Comparison of ENCODE assay signal across 8 mouse cellular contexts in the genomic region with DNA sequence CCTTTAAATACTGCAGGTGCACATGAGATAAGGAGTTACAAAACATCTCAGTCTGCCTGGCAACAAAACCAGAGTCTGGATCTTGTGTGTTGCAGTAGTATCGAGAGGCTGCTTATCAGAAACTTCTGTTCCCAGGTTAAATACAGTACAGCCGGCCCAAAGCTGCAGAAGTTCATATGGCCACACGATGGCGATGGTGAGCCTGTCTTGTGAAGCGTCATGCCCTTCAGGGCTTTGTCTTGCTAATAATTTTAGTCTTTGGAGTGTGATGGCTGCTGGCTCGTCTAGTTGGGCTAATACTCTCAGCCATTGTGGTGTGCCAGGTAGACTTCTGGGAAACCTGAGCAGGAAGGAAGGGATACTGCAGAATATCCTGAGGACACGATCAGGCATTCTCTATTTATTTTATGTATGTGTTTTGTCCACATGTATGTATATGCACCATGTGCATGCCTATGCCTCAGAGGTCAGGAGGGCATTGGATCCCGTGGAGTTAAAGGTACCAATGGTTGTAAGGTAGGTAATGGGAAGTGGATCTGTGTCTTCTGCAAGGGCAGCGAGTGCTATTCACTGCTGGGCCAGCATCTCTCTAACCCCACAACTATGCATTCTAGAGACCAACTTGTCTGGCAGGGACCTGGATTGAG. TPM values are rescaled to one million over a fixed set of nuclear protein-coding genes. Genes with fewer than 3 reads are reported as not detected.
A peak's percentile ranks its signal among the peaks of the same experiment; 100 is the strongest.
DNase-seq lines count a peak whose midpoint lies in the region; ATAC-seq lines count a peak whose summit lies in the region.

No protein-coding gene starts in this region.

- no peaks in the 10 kb centered on the region for H3K4me1 ChIP-seq in heart, embryonic 12.5 days (replicated peaks)
- H3K4me1 ChIP-seq in embryonic facial prominence, embryonic 10.5 days, result 0 out of 2 replicates have a peak, but pooled peaks cover 2% of the 10 kb centered on the region
- no peaks in the 10 kb centered on the region for H3K4me1 ChIP-seq in hindbrain, embryonic 14.5 days (replicated peaks; ENCODE audit: control insufficient read depth, insufficient read depth, low read length)

- H3K36me3 ChIP-seq in heart, embryonic 12.5 days, result no peaks in the 10 kb centered on the region
- no peaks in the 10 kb centered on the region for H3K36me3 ChIP-seq in embryonic facial prominence, embryonic 10.5 days (replicated peaks)
- no peaks in the 10 kb centered on the region for H3K36me3 ChIP-seq in hindbrain, embryonic 14.5 days (replicated peaks; ENCODE audit: control insufficient read depth, insufficient read depth)

- no peak overlapping the region for H3K27ac ChIP-seq in heart, embryonic 12.5 days (ENCODE audit: poor library complexity, severe bottlenecking)
- H3K27ac ChIP-seq in embryonic facial prominence, embryonic 10.5 days (replicated peaks), result no peak overlapping the region
- H3K27ac ChIP-seq in hindbrain, embryonic 14.5 days, result no peak overlapping the region

- peaks cover 71% of the 10 kb centered on the region for H3K27me3 ChIP-seq in heart, embryonic 12.5 days (replicated peaks)
- H3K27me3 ChIP-seq in embryonic facial prominence, embryonic 10.5 days (replicated peaks; ENCODE audit: low read depth, poor library complexity, severe bottlenecking), result peaks cover 47% of the 10 kb centered on the region
- no peaks in the 10 kb centered on the region; the same call in 1 of the 2 replicates for H3K27me3 ChIP-seq in hindbrain, embryonic 14.5 days (ENCODE audit: control insufficient read depth, insufficient read depth, low read length)

- H3K4me3 ChIP-seq in heart, embryonic 12.5 days, result no peak overlapping the region
- H3K4me3 ChIP-seq in embryonic facial prominence, embryonic 10.5 days, result no peak overlapping the region
- no peak overlapping the region for H3K4me3 ChIP-seq in hindbrain, embryonic 14.5 days (replicated peaks; ENCODE audit: low read length)

- ATAC-seq in heart, embryonic 12.5 days (ENCODE audit: insufficient number of reproducible peaks, low FRiP score), result no peak
- peak; percentile 78 for ATAC-seq in hindbrain, embryonic 14.5 days (ENCODE audit: low FRiP score)
- ATAC-seq in megakaryocyte, adult 5-6 weeks (ENCODE audit: poor library complexity, severe bottlenecking), result peak; percentile 73

- H3K4me2 ChIP-seq in heart, embryonic 12.5 days, result no peak overlapping the region
- H3K4me2 ChIP-seq in hindbrain, embryonic 14.5 days (replicated peaks), result no peak overlapping the region

- WGBS in heart, embryonic 12.5 days, result 22% methylated on average over 9 of the region's 9 CpGs
- 30% methylated on average over 9 of the region's 9 CpGs for WGBS in embryonic facial prominence, embryonic 10.5 days
- WGBS in hindbrain, embryonic 14.5 days, result 25% methylated on average over 9 of the region's 9 CpGs

- H3K9ac ChIP-seq in heart, embryonic 12.5 days, result no peak overlapping the region
- no peak overlapping the region for H3K9ac ChIP-seq in hindbrain, embryonic 14.5 days

- peak; percentile 79 for DNase-seq in heart, adult 11 months
- peak; percentile 63 to 65 for DNase-seq in adrenal gland, postnatal 36 days
- peak; percentile 79 for DNase-seq in embryonic facial prominence, embryonic 10.5 days (ENCODE audit: low spot score)
- DNase-seq in hindbrain, embryonic 14.5 days (ENCODE audit: low spot score), result peak; percentile 97
- peak; percentile 31 for DNase-seq in layer of hippocampus, adult 9-11 months
- peak; percentile 72 to 85 for DNase-seq in right cerebral cortex, adult 2 months (ENCODE audit: low spot score in 2 of 2)

- H3K9me3 ChIP-seq in heart, embryonic 12.5 days (replicated peaks), result no peaks in the 10 kb centered on the region
- no peaks in the 10 kb centered on the region for H3K9me3 ChIP-seq in embryonic facial prominence, embryonic 10.5 days
- H3K9me3 ChIP-seq in hindbrain, embryonic 14.5 days (ENCODE audit: control insufficient read depth, low read length), result no peaks in the 10 kb centered on the region

RNA-seq across cellular contexts. Expression of gene T, which starts 29.4 kb away (rescaled TPM):
- polyA plus RNA-seq in heart, embryonic 12.5 days (2016; fragmentation: Nextera tagmentation; extraction: Ambion mirVana), result 0.24 and 0.46 TPM in 2 replicates
- not detected for total RNA-seq in adrenal gland, postnatal 36 days (2021)
- 0.39 and 0.59 TPM in 2 replicates for polyA plus RNA-seq in embryonic facial prominence, embryonic 10.5 days (2016; fragmentation: Nextera tagmentation; extraction: Ambion mirVana)
- 0.22 and 0.27 TPM in 2 replicates for polyA plus RNA-seq in hindbrain, embryonic 14.5 days (2014; fragmentation: Nextera tagmentation; extraction: Ambion mirVana)
- not detected in 2 replicates for total RNA-seq in megakaryocyte, adult 5-6 weeks (2015)
- total RNA-seq in megakaryocyte, adult 5-6 weeks (2017), result not detected in 2 replicates

Comparison
In these comparisons a context has a peak if more than half of its experiments do, and no peak if none do; other contexts are left out.
1. DNase-seq: peak in every context shown above with its lines; median percentile 97 in hindbrain, embryonic 14.5 days; 79 in heart, adult 11 months; 79 in embryonic facial prominence, embryonic 10.5 days; 78 in right cerebral cortex, adult 2 months; 64 in adrenal gland, postnatal 36 days; 31 in layer of hippocampus, adult 9-11 months.